Mouse (Mus musculus) 3134 (cell line): ENCODE data around the gene Rabep2.

ENCODE experiments used
- DNase-seq: peaks from one replicate; pipeline ENCODE4 v3.0.0-alpha.2; 2011; ENCODE audit warnings: low spot score; ENCODE audit not compliant: insufficient read length; ENCODE audit errors: extremely low read depth

The Rabep2 gene

DNA sequence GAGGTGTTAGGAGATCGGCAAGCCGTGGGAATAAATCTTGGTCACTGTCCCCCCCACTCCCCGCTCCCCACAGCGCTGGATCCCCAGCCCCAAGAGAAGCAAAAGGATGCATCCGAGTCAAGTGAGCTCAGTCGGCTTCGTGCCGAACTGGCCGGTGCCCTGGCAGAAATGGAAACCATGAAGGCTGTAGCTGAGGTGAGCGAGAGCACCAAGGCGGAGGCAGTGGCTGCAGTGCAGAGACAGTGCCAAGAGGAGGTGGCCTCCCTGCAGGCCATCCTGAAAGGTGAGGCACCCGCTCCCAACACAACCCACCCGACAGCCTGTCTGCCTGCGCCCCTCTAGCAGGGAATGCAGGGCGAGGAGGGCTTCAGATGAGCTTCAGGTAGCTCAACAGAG is 942 bp downstream of the Rabep2 start:
- no peak for DNase-seq

DNA sequence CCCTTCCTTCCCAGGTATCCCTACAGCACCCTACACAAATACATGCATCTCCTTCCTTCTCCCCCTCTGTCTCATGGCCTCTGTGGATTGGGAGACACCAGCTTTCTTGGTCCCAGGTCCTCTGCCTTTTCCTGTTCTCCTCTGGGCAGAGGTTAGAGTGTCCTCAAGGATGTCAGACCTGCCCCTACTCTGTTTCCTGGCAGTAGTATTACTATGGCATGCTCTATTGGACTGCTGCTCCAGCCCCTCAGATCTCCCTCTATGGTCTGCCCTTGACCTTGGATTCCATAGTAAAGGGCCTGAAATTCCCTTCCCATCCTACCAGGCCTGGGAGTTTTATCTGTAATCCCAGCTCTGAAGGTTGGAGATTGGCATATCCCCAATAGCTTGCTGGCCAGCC is 1.6 kb downstream of the Rabep2 start:
- DNase-seq: no peak

DNA sequence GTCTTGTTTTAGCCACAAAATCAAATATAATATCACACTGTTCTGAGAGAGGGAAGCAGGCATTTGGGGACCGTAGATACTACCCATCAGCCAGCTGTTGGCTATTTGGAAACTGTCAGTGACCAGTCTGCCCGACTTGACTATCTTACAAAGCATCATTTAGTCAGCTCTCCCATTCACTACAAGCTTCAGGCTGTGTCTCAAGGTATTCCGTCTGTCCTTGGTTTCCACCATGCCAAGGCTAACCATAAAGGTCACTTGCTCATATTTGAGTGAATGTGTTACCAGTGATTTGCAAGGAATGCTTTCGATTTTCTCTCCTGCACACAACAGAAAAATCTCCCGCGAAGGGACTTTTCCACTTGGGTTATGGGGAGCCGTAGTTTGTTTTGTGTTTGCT is 6.2 kb downstream of the Rabep2 start:
- DNase-seq: no peak

DNA sequence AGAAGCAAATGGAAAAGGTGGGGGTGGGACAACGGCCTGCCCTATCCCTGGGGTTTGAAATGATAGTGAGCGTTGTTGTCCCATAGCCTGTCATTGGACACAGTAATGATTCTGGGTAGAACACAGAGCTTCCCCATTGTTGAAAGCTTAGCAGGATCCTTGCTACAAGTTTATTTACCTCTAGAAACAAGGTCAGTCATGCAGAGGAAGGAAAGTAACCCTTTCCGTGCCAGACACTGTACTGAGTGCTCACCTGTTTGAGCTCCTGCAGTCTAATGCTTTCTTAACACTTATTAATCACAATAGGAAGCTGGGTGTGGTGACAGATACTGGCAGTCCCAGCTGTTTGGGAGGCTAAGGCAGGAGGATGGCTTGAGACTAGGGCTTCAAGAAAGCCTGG is 7.2 kb downstream of the Rabep2 start:
- no peak for DNase-seq

DNA sequence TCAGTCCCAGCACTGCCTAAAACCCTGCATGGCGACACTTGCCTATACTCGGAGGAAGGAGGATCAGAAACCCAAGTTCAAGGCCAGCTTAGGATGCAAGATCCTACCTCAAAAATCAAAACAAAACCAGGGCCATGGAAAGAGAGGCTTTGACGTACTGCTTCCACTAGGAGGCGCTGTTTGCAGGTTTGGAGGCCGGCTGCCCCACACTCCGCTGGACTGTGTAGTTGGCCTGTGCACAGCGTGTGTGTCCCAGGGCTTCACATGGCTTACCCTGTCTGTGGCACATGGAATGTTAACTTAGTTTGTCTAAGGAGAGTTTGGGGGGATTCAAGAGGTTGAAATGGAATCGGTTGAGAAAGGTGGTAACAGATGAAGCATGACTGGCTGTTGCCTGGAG is 8.3 kb downstream of the Rabep2 start:
- DNase-seq: peak; percentile 34

DNA sequence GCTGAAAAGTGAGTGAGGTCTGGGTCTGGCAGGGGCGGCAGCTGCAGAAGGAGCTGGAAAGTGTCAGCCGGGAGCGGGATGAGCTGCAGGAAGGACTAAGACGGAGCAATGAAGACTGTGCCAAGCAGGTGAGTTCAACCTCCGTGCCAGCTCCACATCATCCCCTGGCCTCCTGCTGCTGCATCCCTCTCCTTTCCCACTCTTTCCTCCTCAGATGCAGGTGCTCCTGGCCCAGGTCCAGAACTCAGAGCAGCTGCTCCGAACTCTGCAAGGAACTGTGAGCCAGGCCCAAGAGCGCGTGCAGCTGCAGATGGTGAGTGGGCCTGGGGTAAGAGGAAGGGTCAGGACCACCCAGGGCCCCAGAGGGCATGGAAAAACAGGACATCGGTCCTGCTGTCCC is 11.6 kb downstream of the Rabep2 start:
- no peak for DNase-seq

DNA sequence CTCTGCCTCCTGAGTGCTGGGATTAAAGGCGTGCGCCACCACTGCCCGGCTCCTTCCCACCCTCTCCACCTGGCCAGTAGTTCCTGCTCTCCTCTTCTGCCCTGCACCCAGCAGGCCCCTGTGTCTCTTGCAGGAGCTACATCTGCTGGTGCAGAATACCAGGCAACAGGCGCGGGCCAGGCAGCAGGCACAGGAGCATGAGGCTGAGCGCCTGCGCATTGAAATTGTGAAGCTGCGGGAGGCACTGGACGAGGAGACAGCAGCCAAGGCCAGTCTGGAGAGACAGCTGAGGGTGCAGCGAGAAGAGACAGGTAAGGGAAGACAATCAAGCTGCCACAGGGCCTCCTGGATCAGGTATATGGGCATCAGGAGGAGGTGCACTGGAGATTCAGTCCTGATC is 15.4 kb downstream of the Rabep2 start:
- no peak for DNase-seq

DNA sequence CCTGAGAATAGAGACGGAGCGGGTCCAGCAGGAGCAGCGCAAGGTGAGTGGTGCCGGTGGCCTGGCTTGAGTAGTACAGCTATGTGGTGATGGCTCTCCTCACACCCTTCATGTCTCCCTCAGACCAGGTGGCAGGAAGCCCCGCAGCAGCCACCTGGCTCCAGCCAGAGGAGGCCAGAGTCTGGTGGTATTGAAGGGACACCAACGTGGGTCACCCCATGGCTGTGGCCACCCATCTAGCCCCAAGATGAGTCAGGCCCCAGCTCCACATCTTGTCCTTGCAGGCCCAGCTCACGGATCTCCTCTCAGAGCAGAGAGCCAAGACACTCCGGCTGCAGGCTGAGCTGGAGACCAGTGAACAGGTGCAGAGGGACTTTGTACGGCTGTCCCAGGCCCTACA is 16.0 kb downstream of the Rabep2 start:
- no peak for DNase-seq

DNA sequence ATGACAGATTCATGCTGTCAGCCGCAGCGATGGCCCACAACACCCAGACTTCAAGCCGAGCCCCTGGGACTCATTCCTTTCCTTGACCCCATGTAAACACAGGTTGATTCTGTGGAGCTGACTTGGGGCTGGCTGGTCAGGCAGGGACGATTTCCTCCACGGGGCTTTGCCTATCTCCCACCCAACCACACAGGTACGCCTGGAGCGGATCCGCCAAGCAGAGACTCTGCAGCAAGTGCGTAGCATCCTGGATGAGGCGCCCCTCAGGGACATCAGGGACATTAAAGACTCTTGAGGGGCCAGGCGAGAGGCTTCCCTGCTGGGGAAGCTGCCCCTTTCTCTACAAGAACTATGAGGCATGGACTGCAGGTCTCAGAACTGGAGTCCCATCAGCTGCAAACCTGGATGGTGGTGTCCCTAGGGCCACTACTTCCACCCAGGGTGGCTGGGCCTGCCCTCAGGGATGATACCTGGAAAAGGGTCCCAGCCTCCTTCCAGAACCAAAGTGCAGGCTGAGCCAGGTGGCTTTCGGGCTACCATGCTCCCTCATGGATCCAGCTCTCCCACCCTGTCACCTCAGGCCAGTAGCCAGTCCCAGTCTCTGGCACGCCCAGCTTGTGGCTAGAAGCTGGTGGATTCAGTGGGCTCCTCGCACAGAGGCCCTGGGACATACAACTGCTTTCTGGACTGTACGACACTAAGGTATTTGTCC is 16.7 kb downstream of the Rabep2 start:
- DNase-seq: no peak

DNA sequence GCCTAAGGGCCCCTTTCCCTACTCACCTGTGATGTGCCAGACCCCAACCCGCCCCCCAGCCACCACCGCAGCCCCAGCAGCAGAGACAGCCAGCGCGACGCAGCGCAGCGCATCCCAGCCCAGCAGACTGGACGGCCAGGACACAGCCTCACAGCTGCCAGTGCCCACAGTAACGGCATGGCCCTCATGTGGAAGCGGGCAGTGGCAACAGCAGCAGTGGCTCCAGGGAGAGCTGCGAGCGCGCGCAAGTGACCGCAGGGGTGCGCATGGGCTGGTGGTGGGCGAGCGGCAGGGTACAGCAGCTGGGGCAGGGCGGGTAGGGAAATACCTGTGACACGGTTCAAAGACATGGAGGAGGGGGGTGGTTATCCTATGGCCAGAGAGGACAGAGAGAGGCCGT is 17.7 kb downstream of the Rabep2 start:
- no peak for DNase-seq

DNA sequence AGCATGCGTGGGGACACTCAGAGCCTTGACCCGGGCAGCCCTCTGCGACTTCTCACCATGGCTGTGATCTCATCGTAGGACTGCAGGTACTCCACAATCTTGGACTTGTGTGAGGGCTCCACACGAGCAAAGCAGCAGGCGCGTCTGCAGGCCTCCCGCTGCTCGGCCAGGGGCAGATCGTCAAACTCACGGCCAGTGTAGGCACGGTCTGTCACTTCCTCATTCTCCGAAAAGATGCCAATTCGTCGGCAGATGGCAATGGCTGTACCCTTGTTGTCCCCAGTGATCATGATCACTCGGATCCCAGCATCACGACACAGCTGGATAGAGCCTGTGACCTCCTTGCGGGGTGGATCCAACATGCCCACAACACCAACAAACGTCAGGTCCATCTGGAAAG is 19.9 kb downstream of the Rabep2 start:
- no peak for DNase-seq

DNA sequence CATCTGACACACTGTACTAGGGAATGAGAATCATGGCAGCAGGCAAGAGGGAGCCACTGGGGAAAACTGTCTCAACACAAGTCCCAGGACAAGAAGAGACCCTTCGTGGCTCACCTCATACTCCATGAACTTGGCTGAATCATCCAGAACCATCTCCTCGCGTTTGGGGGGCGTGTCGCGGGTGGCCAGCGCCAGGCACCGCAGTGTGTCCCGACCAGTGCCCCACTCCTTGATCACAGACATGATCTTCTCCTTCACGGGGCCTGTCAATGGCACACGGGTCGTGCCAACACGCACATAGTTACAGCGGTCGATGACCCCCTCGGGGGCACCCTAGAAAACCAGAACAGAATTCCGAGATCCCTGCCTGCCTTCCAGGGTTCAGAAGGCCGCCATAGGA is 21.4 kb downstream of the Rabep2 start:
- no peak for DNase-seq

DNA sequence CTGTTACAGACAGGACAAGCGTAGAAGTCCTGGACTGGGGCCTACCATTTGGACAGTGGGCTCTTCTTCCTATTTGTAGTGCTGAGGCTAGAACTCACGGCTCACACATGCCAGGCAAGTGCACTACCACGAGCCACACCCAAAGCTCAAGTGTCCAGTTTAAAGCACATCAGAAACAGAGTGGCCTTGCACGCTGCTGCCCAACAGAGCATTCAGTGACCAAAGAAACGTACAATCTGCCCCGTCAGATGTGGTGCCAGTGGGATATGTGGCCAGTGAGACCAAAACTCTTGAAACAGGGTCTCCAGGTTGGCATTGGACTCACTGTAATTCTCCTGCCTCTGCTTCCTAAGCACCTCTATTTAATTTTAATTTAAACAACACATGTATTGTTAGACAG is 22.1 kb downstream of the Rabep2 start:
- DNase-seq: no peak

DNA sequence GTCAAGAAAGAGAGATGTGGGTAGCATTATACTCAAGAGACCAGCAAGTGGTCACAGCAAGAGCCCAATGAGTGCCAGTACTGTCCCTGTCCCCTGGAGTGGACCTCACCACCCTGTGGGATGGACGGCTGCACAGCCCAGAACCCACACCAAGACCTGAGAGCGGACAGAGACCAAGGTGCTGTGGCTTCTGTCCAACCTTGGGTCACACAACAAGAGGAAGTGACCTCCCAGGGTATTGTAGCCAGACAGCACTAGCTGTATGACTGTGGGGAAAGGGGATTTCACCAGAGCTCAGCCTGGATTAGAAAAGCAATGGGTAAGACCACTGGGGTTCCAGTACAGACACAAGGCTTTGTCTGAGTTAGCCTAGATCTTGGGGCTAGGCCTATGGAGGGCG is 23.7 kb downstream of the Rabep2 start:
- DNase-seq: no peak

DNA sequence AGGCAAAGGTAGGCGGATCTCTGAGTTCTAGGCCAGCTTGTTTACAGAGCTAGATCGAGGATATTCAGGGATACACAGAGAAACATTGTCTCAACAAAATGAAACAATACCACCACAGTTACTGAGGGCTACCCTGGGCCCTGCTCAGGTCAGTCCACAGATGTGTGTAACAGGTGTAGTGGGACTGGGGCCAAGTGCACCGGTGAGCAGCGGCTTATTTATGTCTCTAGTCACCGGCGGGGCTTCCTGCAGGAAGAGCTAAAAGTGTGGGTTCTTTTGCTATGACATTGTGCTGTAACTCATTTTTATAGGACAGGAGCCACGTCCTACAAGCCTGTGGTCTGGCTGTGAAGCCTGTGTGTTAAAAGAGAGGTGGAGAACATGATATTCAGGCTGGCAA is 25.3 kb downstream of the Rabep2 start:
- DNase-seq: no peak

DNA sequence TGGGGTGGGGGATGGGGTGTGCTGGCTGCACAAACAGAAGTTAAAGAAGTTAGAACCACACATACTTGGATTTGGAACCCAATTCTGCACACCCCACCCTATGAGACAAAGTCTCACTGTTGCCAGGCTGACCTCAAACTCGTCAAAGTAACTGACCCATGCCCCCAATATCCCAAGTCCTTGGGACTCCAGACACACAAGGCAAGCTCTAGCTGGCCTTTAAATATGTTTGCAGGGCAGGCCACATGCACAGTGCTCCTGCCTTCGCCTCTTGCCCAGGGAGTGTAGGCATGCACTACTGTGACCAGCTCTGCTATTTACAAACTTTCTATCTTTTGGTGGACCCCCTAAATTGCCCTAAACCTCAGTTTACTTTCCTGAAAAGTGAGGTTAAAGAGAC is 26.7 kb downstream of the Rabep2 start:
- DNase-seq: no peak

DNA sequence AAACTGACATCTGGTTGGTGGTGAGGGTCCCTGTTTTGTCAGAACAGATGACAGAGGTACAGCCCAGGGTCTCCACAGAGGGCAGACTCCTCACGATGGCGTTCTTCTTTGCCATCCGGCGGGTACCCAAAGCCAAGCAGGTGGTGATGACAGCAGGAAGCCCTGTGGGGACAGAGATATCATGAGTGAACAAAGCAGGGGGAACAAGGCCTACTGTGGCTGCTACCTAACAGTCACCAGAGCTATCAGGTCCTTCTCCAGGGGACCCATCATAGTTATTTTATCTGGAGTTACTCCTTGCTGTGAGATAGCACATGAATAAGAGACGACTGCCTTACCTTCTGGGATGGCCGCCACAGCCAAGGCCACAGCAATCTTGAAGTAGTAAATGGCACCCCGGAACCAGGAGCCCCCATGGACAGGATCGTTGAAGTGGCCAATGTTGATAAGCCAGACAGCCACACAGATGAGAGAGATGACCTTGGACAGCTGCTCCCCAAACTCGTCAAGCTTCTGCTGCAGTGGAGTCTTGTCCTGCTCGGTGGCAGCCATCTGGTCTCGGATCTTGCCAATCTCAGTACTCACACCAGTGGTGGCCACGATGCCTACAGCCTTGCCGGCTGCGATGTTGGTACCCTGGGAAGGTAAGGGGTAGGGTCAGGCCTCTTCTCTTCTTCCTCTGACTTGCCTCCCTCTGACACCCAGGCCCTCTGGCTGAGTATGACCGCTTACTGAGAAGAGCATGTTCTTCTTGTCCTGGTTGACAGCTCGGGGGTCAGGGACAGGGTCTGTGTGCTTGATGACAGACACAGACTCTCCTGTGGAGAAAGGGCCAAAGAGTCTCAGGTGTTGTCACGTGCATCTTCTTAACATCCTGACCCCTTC is 28.1 kb downstream of the Rabep2 start:
- DNase-seq: no peak

DNA sequence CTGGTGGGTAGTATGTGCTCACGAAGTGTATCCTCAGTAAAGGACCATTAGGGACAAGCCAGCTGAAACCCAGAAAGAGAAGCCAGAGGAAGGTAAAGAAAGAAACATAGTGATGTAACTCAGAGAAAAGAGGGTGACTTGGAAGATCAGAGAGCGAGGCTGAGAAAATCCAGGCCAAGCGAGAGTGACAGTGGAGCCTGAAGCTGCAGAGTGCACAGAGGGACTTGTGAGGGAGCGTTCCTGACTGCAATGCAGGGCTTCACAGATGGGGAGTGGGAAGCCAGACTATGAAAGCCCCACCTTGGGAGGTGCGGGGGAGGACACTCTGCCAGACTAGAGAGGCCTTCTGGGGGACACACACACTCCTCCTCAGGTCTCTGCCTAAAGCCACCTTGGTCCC is 29.7 kb downstream of the Rabep2 start:
- DNase-seq: no peak

DNA sequence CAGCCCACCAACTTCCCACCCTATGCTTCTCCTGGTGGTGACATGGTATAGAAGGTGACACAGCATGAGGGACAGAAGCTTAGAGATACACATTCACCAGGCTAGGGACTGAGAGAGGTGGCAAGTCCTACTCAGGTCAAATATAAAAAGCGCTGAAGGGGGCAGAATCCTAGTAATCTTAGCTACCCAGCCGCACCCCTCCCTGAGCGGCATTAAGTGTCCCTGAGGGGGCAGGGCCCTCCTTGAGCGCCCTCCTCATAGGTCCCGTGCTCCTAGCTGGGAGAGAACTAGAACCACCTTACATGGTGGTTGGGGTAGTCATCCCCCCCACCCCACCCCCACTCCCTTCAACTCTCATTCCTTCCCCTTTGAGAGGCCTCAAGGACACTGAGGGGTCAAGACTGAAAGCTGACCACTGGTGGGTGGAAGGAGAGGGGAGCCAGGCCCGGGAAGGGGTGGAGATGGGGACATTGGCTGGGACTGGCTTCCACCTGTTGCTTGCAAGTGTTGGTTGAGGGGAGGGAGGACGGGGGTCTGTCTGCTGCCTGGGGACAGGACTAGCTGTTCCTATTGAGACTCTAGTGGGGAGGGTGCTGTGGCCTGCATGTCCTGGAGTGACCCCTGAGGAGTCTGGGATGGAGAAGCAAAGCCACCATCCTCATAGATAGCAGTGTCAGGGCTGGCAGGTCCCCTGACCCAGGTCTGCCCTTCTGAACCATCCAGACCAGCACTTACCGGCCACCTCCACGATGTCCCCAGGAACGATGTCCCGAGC is 30.5 kb downstream of the Rabep2 start:
- no peak for DNase-seq

DNA sequence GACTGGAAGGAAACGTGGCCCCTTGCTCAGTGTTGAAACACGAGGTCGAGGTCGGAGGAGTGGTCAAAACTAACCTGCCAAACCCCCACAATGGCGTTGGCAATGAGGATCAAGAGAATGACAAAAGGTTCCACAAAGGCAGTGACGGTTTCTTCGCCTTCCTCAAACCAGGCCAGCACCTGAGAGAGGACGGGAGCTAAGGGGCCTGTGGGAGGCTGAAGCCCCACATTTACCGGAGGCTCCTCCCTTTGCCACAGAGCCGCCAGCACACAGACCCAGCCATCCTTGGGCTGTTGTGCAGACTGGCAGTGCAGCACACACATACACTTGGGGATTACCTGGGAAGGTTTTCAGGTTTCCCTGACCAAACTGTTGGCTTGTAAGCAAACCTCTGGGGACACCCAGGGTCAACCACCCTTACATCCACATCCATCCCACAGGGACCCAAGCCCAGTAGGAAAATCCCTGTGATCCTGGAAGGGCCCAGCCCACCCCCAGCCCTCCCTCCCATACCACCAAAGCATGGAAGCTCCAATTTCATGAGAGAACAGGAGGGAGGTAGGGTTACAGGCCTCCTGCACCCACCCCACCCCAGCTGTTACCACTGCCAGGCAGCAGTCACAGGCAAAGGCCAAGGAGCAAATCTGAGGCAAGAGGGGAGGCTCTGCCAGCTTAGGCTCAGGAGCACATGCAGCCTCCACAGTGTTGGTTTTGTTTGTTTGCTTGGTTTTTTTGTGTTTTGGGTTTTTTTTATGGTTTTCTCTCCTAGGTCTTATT is 32.3 kb downstream of the Rabep2 start:
- no peak for DNase-seq

DNA sequence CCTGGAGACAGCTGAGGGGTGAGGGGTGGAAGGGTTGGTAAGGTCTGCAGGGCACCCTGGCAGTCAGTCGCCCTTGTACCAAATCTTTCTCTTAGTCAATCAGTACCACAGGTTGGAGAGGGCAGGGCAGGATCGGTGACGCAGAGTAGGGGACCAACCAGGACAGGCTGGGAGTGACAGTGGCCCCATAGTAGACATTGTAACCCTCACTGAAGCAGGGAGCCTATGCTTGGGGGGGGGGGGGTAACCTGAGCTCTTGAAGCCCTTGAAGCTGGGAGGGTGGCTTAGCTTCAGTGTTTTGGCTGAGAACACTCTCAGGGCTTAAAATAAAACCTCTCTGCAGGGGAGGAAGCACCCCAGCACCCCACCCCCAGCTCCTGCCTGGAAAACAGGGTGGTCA is 33.1 kb downstream of the Rabep2 start:
- DNase-seq: no peak
